Mouse (Mus musculus) gastrocnemius, adult 8-10 months (tissue): ENCODE measurements at regions not wholly inside any gene's neighbourhood (a gene's known extent, or its start where the extent isn't known, plus 50 kb on each side); places are given as distances from the start of the nearest gene placed in this dataset.
A peak's percentile ranks its signal among the peaks of the same experiment; 100 is the strongest.

ENCODE experiments used
- DNase-seq, 2 experiments: peaks; one replicate each; pipeline ENCODE4 v3.0.0; 2022; ENCODE audit warnings: low spot score in 2 of 2

DNA sequence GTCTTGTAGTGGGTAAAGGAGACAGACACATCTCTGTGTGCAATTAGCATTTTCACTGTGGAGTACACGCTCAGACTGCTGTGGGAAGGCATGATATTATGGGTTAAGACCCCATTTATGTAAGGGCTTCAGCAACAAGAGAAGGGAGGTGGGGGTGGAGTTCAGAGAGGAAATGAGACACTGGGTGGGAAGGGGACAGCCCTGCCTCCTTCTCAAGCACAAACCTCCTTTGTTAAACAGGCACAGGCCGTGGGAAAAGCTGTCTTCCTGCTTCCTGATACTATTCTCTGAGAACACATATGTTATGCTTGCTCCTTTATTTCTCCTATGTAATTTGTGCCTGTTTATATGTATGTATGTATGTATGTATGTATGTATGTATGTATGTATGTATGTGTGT is 237.4 kb upstream of the Cxcr4 start:
- DNase-seq = no peak

DNA sequence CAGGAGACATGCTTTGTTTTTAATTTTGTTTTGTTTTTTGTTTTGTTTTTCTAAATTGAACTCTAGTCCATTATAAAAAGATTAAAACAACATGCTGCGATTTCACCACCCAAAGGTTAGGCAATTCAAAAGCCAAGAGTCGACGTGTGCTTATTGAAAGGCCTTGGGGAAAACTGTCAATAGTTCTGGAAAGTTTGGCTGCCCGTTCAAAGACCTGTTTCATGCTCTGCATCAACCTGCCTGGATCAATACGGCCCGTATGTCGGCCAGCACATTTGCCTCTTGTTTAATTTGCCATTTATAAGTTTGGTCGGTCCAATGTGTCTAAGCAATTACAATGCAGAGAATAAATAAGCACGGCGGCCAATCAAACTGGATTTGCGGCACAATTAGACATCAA is 234.3 kb upstream of the Cxcr4 start:
- no peak for DNase-seq

DNA sequence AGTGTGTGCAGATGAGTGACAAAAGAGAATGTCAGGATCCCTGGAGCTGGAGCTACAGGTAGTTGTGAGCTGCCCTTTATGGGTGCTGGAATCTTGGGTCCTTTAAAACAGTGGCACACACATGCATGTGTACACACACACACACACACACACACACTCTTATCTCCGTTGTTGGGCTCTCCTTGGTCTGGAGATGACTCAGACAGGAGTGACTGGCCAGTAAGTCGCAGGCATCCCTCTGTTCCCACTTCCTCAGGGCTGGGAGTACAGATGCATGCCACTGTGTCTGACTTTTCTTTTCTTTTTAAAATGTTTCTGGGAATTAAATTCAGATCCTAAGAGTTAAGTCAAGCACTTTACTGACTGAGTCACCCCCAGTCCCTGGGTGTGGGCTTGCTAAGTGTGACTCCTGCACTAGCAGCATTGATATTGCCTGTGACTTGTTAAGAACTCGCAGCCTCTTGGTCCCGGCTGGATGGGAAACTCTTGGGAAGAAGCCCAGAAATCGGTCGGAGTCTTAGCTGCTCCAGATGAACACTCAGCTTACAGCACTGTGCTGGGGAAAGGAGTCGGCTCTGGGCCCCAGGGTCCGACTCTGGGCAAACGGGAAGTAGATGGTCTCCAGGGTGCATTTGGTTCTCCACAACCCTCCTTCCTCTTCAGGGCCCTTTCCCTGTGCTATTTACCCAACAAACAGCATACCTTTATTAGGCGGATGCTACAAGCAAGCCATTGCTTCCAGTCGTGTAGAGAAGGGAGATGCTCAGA is 233.0 kb upstream of the Cxcr4 start:
- DNase-seq = no peak

DNA sequence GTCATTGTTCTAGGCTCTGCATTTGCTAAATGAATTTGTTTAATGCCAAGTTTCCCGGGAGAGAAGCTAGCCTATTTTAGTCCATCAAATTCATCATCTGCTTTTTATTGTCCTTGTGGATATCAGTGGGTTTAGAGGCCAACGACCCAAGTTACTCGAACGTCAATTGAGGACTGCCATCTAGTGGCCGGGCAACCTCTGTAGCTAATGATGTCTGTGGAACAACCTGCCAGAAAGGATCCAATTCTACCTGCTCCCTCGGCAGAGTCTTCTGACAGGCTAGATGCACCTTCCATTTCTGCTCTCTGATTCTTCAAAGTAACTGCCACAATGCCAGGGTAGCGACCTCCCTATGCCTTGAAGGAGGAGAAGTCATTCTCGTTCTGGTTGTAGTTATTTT is 232.1 kb upstream of the Cxcr4 start:
- DNase-seq = peak; percentile 15 to 30

DNA sequence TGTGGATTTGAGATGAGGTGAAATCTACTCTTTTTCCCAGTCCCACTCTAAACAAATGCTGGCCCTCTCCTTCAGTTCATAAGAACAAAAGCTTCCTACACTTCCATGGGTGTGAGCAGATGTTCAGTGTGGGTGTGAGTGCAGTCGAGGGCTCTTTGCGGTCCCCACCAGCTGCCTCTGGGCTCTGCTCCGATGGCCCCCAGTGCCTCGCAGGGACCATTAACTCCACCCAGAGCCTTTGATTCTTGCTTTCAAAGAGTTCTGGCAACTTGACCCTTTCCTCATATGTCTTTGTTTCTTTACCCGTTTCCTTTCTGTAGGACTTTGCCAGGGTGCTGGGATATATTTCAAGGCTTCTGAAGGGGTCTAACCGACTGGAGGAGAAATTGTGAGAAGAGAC is 229.9 kb upstream of the Cxcr4 start:
- DNase-seq = no peak

DNA sequence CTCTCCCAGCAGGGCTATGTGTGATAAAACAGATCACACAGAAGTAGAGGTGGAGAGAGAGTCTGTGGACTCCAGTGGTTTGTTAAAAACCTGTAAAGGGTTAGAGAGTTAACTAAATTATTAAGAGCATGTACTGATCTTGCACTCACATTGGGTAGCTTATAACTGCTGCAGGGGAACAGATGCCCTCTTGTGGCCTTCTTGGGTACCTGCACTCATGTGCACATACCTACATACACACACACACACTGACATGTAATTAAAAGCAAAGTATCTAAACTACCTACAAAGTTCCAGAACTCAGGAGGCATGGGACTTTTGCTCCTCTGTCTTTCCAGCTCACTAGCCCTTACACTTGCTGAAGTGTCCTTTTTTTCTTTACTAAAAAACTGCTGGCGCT is 228.4 kb upstream of the Cxcr4 start:
- DNase-seq = no peak

DNA sequence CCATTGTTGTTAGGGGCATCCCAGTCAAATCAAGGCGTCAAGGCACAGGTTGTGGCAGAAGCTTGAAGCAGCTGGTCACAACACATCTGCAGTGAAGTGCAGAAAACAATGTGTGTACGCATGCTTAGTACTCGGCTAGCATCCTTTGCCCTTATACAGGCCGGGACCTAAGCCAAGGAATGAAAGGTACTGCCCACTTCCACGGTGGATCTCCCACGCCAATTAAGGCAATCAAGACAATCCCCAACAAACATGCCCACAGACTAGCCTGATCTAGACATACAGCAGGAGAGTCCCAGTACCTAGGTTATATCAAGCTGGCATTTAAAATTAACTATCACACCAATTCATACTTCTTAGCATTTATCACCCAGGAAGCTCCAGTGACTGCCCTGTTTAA is 227.5 kb upstream of the Cxcr4 start:
- DNase-seq = no peak

DNA sequence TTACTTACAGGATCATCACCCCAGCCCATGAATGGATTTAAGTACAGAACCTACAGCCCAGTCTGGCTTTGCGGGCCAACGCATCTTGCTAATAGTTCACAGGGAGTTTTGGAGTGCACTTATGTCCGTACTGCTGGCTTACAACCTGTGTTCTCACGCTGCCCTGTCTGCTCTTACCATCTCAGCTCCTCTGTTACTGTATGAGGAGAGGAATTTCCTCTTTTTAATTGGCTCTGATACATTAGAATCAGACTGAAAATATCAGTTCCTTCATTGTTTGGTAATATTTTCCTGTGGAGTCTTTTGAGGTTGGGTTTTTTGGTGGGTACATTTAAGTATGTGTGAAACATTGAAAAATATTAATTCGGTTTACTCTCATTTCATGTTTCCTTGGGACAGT is 221.3 kb upstream of the Cxcr4 start:
- DNase-seq = no peak

DNA sequence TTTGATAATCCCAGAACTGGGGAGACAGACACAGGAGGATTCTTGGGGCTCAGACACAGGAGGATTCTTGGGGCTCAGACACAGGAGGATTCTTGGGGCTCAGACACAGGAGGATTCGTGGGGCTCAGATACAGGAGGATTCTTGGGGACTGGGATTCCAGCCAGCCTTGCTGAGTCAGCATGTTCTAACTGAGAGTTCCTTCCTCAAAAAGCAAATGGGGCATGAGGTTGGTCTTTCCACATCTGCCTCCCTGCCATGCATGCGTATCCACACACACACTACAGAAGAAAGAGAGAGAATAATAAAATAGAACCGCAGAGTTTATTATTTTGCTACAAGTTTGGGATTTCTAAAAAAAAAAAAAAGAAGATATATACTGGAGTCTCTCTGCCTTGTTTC is 218.8 kb upstream of the Cxcr4 start:
- no peak for DNase-seq

DNA sequence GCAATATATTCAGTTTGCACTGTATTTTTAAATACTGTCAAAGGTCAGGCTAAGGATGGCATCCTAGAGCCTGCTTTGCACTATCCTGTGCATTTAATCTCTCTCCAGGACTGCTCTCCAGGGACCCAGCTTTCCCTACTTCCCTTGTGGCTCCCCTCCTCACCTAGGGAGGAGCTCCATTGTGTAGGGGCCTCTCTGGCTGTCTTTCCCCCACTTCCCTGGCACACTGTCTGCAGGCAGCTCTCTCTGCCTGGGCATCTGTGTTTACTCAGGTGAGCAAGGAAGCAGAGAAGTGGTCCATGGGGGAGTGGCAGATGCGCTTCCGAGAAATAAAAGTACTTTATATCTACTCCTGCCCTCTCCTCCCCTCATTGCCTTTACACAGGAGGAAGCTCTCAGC is 218.0 kb upstream of the Cxcr4 start:
- no peak for DNase-seq

DNA sequence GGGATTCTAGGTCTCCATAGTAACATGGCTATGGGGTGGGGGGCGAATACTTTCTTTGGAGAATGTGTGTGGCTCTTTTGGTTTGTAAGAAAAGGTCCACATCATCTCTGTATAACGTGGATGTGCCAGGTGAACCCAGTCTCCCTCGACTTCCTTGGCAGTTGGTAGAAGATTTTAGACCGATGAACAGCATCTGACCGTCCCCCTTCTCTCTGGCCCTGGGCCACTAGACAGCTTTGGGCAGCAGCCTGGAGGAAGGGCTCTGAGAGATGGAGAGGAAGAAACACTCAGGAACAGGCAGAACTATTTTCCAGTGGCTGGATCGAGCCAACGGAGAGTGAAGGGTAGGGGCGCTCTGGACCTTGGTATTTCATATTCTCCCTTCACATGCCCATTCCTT is 217.5 kb upstream of the Cxcr4 start:
- DNase-seq = no peak

DNA sequence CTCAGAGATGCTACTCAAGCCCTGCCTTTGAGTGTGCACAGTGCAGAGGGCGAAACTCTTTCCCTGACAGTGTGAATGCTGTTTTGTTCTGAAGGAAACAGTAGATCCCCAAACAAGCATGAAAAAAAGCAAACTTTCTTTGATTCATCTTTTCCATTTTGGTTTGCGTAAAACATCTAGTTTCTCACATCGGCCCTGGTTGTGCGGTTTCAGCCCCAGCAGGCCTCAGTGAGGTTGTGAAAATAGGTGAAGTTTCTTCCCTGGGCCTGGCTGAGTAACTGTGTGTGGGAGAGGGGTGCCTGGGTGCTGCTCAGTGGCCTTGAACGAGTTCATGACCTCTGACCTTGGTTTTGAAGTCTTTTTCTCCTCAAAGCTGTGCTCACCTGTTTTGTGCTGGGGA is 216.5 kb upstream of the Cxcr4 start:
- no peak for DNase-seq

DNA sequence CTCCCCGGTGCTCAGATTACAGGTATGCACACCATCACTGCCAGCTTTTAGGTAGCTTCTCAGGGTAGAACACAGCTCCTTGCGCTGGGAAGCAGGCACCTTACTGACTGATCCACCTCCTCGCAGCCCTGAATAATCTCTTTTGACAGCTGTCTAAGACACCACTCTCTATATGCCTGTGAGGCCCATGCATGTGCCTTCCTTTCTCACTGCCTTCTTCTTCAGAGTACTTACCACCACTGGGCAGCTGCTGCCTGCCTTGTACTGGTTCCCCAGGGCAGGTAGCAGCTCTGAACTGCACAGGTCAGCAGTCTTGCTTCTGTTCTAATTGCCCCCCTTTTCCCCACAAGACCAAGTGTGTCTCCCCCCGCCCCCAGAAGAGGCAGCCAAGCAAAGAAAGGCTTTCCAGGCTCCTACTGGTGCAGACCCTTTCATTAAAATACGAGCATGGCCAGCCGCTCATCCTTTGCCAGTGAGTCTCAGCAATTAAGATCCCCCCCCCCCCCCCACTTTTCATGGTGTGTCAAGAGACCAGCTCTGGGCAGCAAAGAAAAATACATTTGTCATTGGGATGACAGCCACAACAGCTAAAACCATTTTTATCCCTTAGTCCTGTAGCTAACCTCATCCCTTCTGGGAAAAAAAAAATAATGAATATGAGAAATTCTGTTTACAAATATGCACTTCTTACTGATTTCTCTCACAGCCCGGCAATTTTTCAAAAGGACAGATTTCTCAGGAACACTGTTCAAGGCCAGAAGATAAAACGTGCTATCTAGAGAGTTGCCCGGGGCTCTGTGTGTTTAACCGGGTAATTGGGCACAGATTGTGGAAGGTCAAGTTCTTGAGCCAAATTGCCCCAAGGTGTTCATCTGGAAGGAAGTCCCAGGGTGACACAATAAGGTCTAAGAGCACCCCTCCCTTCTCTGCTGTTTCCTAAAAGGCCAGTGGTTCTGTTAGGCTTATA is 213.9 kb upstream of the Cxcr4 start:
- no peak for DNase-seq

DNA sequence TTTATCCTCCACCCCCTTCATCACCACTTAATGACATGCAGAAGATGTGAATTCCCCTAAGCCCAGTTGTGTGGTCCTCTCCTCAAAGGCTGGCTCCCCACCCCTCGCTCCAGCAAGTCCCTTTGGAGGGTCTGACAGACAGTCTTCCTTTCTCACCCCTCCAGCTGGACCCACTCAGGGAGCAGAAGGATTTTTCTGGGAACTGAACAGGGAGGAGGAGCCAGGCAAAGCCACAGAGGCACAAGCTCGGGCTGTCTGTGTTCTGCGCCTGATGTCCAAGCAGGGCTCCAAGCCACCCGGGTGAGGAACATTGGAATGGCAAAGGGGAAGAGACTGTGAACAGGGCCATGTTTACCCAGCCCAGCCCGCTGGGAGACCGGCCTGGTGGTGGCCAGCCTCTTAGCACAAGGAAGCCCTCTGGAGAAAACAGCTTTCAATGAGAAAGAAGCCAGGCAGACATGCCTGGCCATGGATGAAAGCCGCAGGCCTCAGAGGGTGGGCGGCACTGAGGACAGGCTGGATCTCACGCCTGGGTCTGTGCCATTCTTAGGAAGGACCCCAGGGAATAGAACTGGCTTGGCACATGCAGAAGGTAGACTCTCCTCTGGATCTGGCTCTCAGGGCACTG is 211.5 kb upstream of the Cxcr4 start:
- no peak for DNase-seq

DNA sequence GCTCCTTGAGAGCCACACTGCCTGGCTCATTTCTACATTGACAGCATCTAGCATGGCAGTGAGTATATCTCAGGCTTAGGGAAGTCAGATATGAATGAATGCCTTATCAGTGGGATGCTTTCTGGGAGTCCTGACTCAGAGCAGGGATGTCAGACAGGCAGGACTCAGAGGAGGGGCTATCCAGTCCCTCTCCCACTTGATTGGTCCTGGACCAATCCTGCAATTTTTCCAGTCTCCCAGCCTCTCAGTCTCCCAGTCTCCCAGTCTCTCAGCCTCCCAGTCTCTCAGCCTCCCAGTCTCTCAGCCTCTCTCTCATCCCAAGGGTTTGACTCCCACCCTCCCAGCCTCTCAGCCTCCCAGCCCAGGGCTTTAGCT is 211.0 kb upstream of the Cxcr4 start:
- DNase-seq = no peak

DNA sequence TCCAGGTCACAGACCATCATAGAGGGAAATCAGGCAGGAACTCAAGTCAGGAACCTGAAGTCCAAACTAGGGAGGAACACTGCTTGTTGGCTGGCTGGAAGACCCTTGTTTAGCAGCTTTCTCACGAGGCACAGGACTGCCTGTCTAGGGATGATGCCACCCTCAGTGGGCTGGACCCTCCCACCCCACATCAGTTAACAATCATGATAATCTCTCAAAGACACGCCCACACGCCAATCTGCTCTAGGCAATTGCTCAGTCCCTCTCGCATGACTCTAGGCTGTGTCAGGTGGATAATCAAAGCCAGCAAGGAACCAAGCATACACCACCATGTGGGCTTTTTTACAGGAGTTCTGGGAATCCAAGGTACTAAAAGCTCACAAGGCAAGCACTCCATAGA is 206.6 kb upstream of the Cxcr4 start:
- DNase-seq = no peak

DNA sequence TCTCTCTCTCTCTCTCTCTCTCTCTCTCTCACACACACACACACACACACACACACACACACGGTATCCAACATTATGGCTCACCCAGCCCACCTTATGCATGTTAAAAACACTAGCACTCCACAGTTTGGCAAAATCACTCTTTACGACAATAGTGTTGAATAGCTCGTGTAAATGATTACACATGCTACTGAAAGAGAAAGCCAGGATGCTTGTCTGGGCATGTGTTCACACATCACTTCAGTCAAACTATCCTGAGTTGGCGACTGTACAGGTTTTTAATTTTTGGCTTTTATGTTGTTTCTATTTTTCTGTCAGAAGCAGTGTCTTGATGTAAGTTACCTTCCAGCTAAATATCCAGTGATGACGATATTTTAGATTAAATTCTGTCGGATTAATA is 203.6 kb upstream of the Cxcr4 start:
- DNase-seq = no peak

DNA sequence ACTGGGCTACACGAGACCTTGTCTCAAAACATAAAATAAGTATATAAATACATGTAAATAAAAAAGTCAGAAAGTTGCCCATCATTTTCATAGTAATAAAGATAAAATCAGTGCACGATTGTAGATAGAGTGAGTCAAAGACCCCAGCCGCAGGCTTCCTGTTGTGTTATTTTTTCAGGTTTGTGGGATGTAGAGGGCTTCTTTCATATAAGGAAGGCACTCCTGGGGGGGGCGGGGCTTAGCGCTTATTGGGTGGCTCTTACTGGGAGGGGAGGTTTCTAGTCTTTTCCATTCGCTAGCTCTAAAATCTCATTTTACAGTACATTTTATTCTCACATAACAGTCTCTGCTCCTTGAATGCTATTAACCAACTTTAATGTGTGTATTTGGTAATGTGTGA is 198.8 kb upstream of the Cxcr4 start:
- no peak for DNase-seq

DNA sequence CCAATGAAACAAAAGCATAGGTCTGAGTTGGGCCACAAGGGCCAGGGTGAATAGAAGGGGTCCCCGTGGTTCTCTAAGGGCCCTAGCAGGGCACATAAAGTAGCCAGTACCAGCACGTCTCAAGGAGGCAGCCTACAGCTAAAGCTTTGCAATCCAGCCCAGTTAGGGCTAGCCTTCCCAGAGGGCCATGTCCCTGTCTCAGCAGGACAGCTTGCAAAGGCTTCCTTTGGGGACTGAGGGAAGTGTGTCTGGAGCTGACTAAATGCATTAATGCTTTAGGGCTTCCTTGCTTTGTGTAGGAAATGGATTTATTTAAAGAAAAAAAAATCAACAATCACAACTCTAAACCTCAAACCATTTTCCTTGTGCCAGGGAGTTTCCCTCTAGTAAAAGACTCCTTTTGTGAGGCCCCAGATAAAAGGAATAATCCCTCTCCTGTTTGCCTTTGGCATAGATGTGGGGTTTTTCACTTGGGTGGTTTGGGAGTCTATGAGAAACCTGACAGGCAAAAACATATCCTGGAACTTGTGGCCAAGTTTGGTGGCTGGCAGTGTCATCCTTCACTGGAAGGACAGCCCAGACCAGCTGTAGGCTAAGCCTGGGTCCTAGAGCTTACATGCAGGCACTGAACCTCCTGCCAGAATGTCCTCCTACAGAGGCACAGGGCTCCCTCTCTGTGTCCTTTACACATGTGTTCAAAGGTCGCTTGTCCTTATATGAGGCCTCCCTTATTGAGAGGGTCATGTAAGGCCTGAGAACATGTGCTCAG is 197.7 kb upstream of the Cxcr4 start:
- DNase-seq = no peak

DNA sequence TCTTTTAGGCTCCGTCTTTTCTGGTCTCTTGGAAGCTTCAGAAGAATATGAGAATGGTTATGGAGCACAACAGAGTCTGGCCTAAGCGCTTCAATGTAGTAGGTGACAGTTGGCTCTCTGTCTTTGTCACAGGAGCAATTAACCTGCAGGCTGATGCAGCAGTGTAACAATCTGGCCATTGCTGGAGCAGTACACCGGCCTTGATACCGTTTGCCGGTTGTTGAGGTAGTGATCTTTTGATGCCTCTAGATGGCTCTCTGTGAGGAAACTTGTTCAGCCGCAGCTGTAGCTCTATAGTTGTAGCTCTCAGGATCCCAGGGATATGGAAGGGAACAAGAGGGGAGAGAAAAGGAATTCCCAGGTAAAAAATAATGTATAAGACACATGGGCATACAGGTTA is 196.1 kb upstream of the Cxcr4 start:
- DNase-seq = no peak

DNA sequence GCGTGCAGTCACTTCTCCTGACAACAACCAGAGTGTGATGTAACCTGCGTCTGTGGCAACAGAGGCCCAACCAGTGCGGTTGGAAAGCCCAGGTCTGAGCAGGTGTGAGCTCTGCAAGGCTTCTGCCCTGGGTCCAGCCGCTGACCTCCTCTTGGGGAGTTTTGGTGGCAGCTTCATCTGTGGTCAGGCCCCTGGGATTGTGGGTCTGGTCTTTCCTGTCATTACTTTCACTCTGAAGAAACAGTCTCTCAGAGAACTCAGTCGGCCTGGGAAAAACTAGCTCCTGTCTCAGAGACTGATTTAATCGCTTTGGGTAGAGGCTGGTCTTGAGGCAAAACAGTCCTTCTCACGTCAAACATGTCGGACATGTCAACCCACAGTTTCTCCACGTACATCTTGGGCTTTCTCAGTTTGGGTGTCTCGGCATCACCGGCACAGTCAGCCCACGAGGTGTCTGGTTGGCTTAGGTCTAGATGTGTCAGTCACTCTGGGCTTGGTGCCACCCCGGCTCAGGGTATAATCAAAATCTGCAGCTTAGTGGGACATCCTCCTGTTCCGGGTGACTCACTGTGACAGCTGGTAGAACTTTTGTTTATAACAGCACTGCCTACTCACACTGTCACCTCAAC is 195.0 kb upstream of the Cxcr4 start:
- DNase-seq = no peak
